Mouse (Mus musculus) embryonic facial prominence, embryonic 11.5 days (tissue): ENCODE measurements around the gene Sdsl. TPM values are rescaled to one million over a fixed set of nuclear protein-coding genes. Genes with fewer than 3 reads are reported as not detected.
"Not testable (repeated sequence)": the region's sequence is repeated elsewhere in the genome, so short reads cannot be mapped to it uniquely, and the experiment has no call there.

Source experiments
- ATAC-seq: fragments of 200-750 bp; cut with Nextera tagmentation; replicated peaks from 2 replicates; pipeline ENCODE4 v1.8.0; 2017; ENCODE audit warnings: low read depth; ENCODE audit not compliant: insufficient number of reproducible peaks, low FRiP score, low TSS enrichment
- DNase-seq: peaks from one replicate; pipeline ENCODE4 v3.0.0-alpha.2; 2015; ENCODE audit warnings: low spot score
- H3K27ac ChIP-seq: fragments of 300-500 bp; sonication (generic); replicated peaks from 2 replicates; pipeline ENCODE4 v1.5.1; 2014; ENCODE audit warnings: mild to moderate bottlenecking, low read depth, low read length, control low read depth
- H3K27me3 ChIP-seq: fragments of 300-500 bp; sonication (generic); 2 replicates; pipeline ENCODE4 v1.6.1; 2014; ENCODE audit warnings: mild to moderate bottlenecking, low read length, moderate library complexity, mixed read lengths; ENCODE audit not compliant: control insufficient read depth, insufficient read depth
- H3K36me3 ChIP-seq: fragments of 300-500 bp; sonication (generic); replicated peaks from 2 replicates; pipeline ENCODE4 v1.6.1; 2014; ENCODE audit warnings: low read depth, mild to moderate bottlenecking, low read length, moderate library complexity, mixed read lengths; ENCODE audit not compliant: control insufficient read depth, insufficient read depth
- H3K4me1 ChIP-seq: fragments of 300-500 bp; sonication (generic); 2 replicates; pipeline ENCODE4 v1.6.1; 2014; ENCODE audit warnings: low read length, mixed read lengths; ENCODE audit not compliant: control insufficient read depth, insufficient read depth
- H3K4me2 ChIP-seq: fragments of 300-500 bp; sonication (generic); 2 replicates; pipeline ENCODE4 v1.6.1; 2014; ENCODE audit warnings: low read depth, mild to moderate bottlenecking, control low read depth, low read length, moderate library complexity
- H3K4me3 ChIP-seq: fragments of 300-500 bp; sonication (generic); 2 replicates; pipeline ENCODE4 v1.5.1; 2014; ENCODE audit warnings: low read depth, low read length, control low read depth
- H3K9ac ChIP-seq: fragments of 300-500 bp; sonication (generic); replicated peaks from 2 replicates; pipeline ENCODE4 v1.6.1; 2014; ENCODE audit warnings: mild to moderate bottlenecking, control low read depth, low read length
- H3K9me3 ChIP-seq: fragments of 300-500 bp; sonication (generic); replicated peaks from 2 replicates; pipeline ENCODE4 v1.6.1; 2016; ENCODE audit warnings: mild to moderate bottlenecking, low read length, inconsistent platforms, mixed read lengths; ENCODE audit not compliant: control insufficient read depth
- WGBS: fragments of 180-500 bp; shearing (Covaris S2); extraction: QIAGEN DNeasy Blood & Tissue Kit; methylation state at CpG from one replicate; pipeline ENCODE4 v1.1.7; 2014; 5-methylcytosine and 5-hydroxymethylcytosine counted together
- polyA plus RNA-seq: library from polyadenylated mRNA; unstranded; fragments of >200 nt; fragmentation: Nextera tagmentation; extraction: Ambion mirVana; gene quantifications from 2 replicates; pipeline ENCODE4 v1.2.1, GENCODE M21; 2014

Gene Sdsl
- polyA plus RNA-seq, 1 experiment from 2014 or later: 3.6 TPM

GRCm38 (mm10) chr5:120502675-120503143, 30.1 kb upstream of the Sdsl start:
- Histone ChIP-seq H3K27ac (no peak overlapping the region), H3K27me3 (no peaks in the 10 kb centered on the region), H3K9me3 (no peaks in the 10 kb centered on the region), H3K4me1 (no peaks in the 10 kb centered on the region; the same call in 1 of the 2 replicates), H3K4me3 (peak overlapping the region; percentile 88), H3K9ac (peak overlapping the region; percentile 84), H3K4me2 (peak overlapping the region; percentile 91), H3K36me3 (no peaks in the 10 kb centered on the region; the same call in 1 of the 2 replicates)
- ATAC-seq: no peak
- no peak for DNase-seq
- 8% methylated on average over 12 of the region's 12 CpGs for WGBS

GRCm38 (mm10) chr5:120502147-120502621, 29.6 kb upstream of the Sdsl start:
- Histone ChIP-seq H3K9ac (peak overlapping the region; percentile 84), H3K4me1 (no peaks in the 10 kb centered on the region; the same call in 1 of the 2 replicates), H3K4me3 (peak overlapping the region; percentile 88; the same call in 1 of the 2 replicates), H3K9me3 (no peaks in the 10 kb centered on the region), H3K4me2 (peak overlapping the region; percentile 91), H3K36me3 (no peaks in the 10 kb centered on the region; the same call in 1 of the 2 replicates), H3K27ac (no peak overlapping the region), H3K27me3 (no peaks in the 10 kb centered on the region)
- WGBS: 63% methylated on average over 9 of the region's 9 CpGs
- DNase-seq (no peak), ATAC-seq (no peak)

- H3K4me2 ChIP-seq, H3K4me3 ChIP-seq, ATAC-seq, H3K36me3 ChIP-seq, DNase-seq, H3K27me3 ChIP-seq, H3K9me3 ChIP-seq, H3K4me1 ChIP-seq, H3K27ac ChIP-seq, H3K9ac ChIP-seq: not testable (repeated sequence)
- 89% methylated on average over 9 of the region's 9 CpGs for WGBS
Measured at GRCm38 (mm10) chr5:120500609-120501008, 28.0 kb upstream of the Sdsl start.

- no peaks in the 10 kb centered on the region for H3K9me3 ChIP-seq
- no peak overlapping the region for H3K9ac ChIP-seq
- no peaks in the 10 kb centered on the region for H3K27me3 ChIP-seq
- H3K4me2 ChIP-seq: no peak overlapping the region
- no peaks in the 10 kb centered on the region; the same call in 1 of the 2 replicates for H3K36me3 ChIP-seq
- 85% methylated on average over 4 of the region's 4 CpGs for WGBS
- H3K27ac ChIP-seq: no peak overlapping the region
- DNase-seq (no peak), ATAC-seq (no peak)
- no peaks in the 10 kb centered on the region for H3K4me1 ChIP-seq
- H3K4me3 ChIP-seq: no peak overlapping the region
Measured at GRCm38 (mm10) chr5:120499202-120499601, 26.6 kb upstream of the Sdsl start.

- H3K36me3 ChIP-seq: no peaks in the 10 kb centered on the region; the same call in 1 of the 2 replicates
Measured at GRCm38 (mm10) chr5:120497071-120497470, 24.5 kb upstream of the Sdsl start.

GRCm38 (mm10) chr5:120495703-120496226, 23.2 kb upstream of the Sdsl start:
- H3K4me3 ChIP-seq: no peak overlapping the region
- H3K27ac ChIP-seq: no peak overlapping the region
- DNase-seq: no peak
- 87% methylated on average over 13 of the region's 13 CpGs for WGBS
- H3K9ac ChIP-seq: no peak overlapping the region
- no peaks in the 10 kb centered on the region for H3K9me3 ChIP-seq
- no peaks in the 10 kb centered on the region for H3K27me3 ChIP-seq
- H3K4me1 ChIP-seq: no peaks in the 10 kb centered on the region
- H3K4me2 ChIP-seq: no peak overlapping the region
- no peaks in the 10 kb centered on the region; the same call in 1 of the 2 replicates for H3K36me3 ChIP-seq
- ATAC-seq: no peak

More at GRCm38 (mm10) chr5:120497071-120497470, 24.5 kb upstream of the Sdsl start:
- Histone ChIP-seq H3K4me2 (no peak overlapping the region), H3K27me3 (no peaks in the 10 kb centered on the region), H3K4me3 (no peak overlapping the region), H3K4me1 (no peaks in the 10 kb centered on the region), H3K27ac (no peak overlapping the region), H3K9me3 (no peaks in the 10 kb centered on the region), H3K9ac (no peak overlapping the region)
- DNase-seq: no peak
- ATAC-seq: no peak
- WGBS: 89% methylated on average over 3 of the region's 3 CpGs

GRCm38 (mm10) chr5:120495064-120495702, 22.6 kb upstream of the Sdsl start:
- H3K9ac ChIP-seq: no peak overlapping the region
- no peaks in the 10 kb centered on the region for H3K4me1 ChIP-seq
- no peak overlapping the region for H3K4me3 ChIP-seq
- no peak overlapping the region for H3K27ac ChIP-seq
- no peak for DNase-seq
- H3K36me3 ChIP-seq: no peaks in the 10 kb centered on the region; the same call in 1 of the 2 replicates
- no peaks in the 10 kb centered on the region for H3K27me3 ChIP-seq
- no peaks in the 10 kb centered on the region for H3K9me3 ChIP-seq
- 78% methylated on average over 10 of the region's 10 CpGs for WGBS
- H3K4me2 ChIP-seq: no peak overlapping the region
- no peak for ATAC-seq

GRCm38 (mm10) chr5:120493873-120494395, 21.3 kb upstream of the Sdsl start:
- whole genome bisulfite sequencing: 90% methylated on average over 9 of the region's 9 CpGs
- Histone ChIP-seq H3K27ac (no peak overlapping the region), H3K4me3 (no peak overlapping the region), H3K36me3 (no peaks in the 10 kb centered on the region; the same call in 1 of the 2 replicates), H3K4me2 (no peak overlapping the region), H3K9ac (no peak overlapping the region), H3K4me1 (no peaks in the 10 kb centered on the region), H3K9me3 (no peaks in the 10 kb centered on the region), H3K27me3 (no peaks in the 10 kb centered on the region)
- DNase-seq: no peak
- no peak for ATAC-seq
